Mouse (Mus musculus): Measurements from ENCODE around the gene Pgap1.

DNA sequence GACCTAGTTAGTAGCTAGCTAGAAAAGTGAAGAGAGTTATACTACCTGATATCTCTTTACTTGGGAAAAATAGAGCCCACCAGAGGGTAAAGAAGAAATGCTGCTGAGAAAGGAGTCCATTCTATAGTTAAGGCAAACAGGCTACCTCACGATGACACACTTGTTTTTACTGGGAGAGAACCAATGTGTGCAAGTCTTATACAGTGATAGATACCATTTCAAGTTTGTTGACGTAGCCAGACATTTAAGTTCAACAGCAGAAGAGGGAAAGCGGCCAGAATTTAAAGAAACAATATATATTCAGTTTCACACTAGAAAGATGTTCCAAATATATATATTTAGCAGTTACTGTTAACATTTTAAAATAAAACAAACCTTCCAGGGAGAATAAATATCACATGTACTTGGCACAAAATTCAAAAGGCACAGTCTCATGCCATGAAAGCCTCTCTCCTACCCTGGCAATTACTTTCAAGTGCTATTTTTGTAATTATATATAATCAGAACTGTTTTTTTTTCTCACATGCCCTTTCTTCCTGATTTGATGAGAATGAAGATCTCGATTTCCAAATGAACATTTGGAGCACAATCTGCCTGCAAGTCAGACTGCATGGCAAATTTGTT is 40.2 kb upstream of the Pgap1 start:
- TF ChIP-seq EP300 (IDR thresholded peaks at IDR 0.05; ENCODE audit: insufficient read depth, low read depth, low read length) (no peak), POLR2A (IDR thresholded peaks at IDR 0.05; ENCODE audit: insufficient read depth, low read depth, low read length) (no peak)

All from heart, adult 2 months (tissue).